Mouse (Mus musculus) neural tube, embryonic 11.5 days (tissue): ENCODE data around the gene Sfxn3. TPM values are rescaled to one million over a fixed set of nuclear protein-coding genes. Genes with fewer than 3 reads are reported as not detected.

Experiments
- ATAC-seq: fragments of 200-750 bp; cut with Nextera tagmentation; 2 replicates; pipeline ENCODE4 v1.8.0; 2017; ENCODE audit warnings: moderate number of reproducible peaks, mild to moderate bottlenecking, moderate TSS enrichment, moderate library complexity; ENCODE audit not compliant: insufficient read depth, low FRiP score, low TSS enrichment
- DNase-seq: peaks from one replicate; pipeline ENCODE4 v3.0.0-alpha.2; 2015; ENCODE audit warnings: low spot score
- H3K27ac ChIP-seq: fragments of 300-500 bp; sonication (generic); 2 replicates; pipeline ENCODE4 v1.5.1; 2014; ENCODE audit warnings: low read depth, mild to moderate bottlenecking, low read length
- H3K27me3 ChIP-seq: fragments of 300-500 bp; sonication (generic); 2 replicates; pipeline ENCODE4 v1.6.1; 2014; ENCODE audit warnings: mild to moderate bottlenecking, low read length, mixed read lengths; ENCODE audit not compliant: control insufficient read depth, insufficient read depth
- H3K36me3 ChIP-seq: fragments of 300-500 bp; sonication (generic); 2 replicates; pipeline ENCODE4 v1.6.1; 2014; ENCODE audit warnings: mild to moderate bottlenecking, low read length, moderate library complexity, mixed read lengths; ENCODE audit not compliant: control insufficient read depth, insufficient read depth
- H3K4me1 ChIP-seq: fragments of 300-500 bp; sonication (generic); 2 replicates; pipeline ENCODE4 v1.6.1; 2014; ENCODE audit warnings: low read length, mixed read lengths; ENCODE audit not compliant: control insufficient read depth, insufficient read depth
- H3K4me2 ChIP-seq: fragments of 300-500 bp; sonication (generic); 2 replicates; pipeline ENCODE4 v1.6.1; 2014; ENCODE audit warnings: low read depth, mild to moderate bottlenecking, moderate library complexity
- H3K4me3 ChIP-seq: fragments of 300-500 bp; sonication (generic); 2 replicates; pipeline ENCODE4 v1.5.1; 2014; ENCODE audit warnings: low read depth, low read length
- H3K9ac ChIP-seq: fragments of 300-500 bp; sonication (generic); 2 replicates; pipeline ENCODE4 v1.6.1; 2014; ENCODE audit warnings: mild to moderate bottlenecking, low read length
- H3K9me3 ChIP-seq: fragments of 300-500 bp; sonication (generic); 2 replicates; pipeline ENCODE4 v1.6.1; 2016; ENCODE audit warnings: low read length; ENCODE audit not compliant: control insufficient read depth
- WGBS: fragments of 180-500 bp; shearing (Covaris S2); extraction: QIAGEN DNeasy Blood & Tissue Kit; methylation state at CpG from one replicate; pipeline ENCODE4 v1.1.7; 2014; 5-methylcytosine and 5-hydroxymethylcytosine counted together
- polyA plus RNA-seq: library from polyadenylated mRNA; unstranded; fragments of >200 nt; fragmentation: Nextera tagmentation; extraction: Ambion mirVana; gene quantifications from 2 replicates; pipeline ENCODE4 v1.2.1, GENCODE M21; 2014

Sfxn3 gene
- 23.3 and 24.0 TPM in 2 replicates for polyA plus RNA-seq

DNA sequence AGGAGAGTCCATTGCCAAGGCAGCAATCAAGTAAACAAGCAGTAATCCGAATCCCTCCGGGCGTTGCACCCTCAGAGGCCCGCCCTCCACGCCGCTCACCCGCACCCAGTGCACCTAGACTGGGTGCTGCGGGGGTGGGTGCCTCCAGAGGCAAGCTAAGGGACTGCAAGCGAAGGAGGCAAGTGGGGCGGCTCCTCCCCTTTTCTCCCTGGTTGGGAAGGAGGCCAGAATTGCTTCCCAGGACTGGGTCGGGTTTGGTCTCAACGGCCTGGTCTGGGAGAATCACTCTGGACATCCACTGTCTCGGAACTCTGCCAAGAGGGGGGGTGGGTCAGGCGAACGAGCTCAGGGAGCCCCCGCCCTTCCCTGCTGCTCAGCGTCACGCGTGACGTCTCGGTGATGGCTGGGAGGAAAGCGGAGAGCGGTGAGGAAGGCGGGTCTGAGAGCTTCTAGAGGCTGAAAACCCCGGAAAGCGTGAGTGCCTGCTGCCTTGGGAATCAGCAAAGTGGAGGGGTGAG is at the start of gene Sfxn3:
Sfxn3 (plus strand) TSS at position 87 of the 518 bp plus-strand sequence.
- WGBS, result under 1% methylated on average over 25 of the region's 26 CpGs
- DNase-seq, result peak; percentile 81
- peak within 1 kb of the TSS; percentile 56 for H3K9ac ChIP-seq
- no peaks in the 10 kb centered on the region for H3K36me3 ChIP-seq
- H3K4me3 ChIP-seq, result peak within 1 kb of the TSS; percentile 41
- peak within 1 kb of the TSS; percentile 73 for H3K4me2 ChIP-seq
- peaks cover 5% of the 10 kb centered on the region for H3K4me1 ChIP-seq
- H3K27ac ChIP-seq, result peak within 1 kb of the TSS; percentile 42; the same call in 1 of the 2 replicates
- peaks cover 20% of the 10 kb centered on the region for H3K27me3 ChIP-seq
- peak; percentile 81 for ATAC-seq
- H3K9me3 ChIP-seq, result no peaks in the 10 kb centered on the region

DNA sequence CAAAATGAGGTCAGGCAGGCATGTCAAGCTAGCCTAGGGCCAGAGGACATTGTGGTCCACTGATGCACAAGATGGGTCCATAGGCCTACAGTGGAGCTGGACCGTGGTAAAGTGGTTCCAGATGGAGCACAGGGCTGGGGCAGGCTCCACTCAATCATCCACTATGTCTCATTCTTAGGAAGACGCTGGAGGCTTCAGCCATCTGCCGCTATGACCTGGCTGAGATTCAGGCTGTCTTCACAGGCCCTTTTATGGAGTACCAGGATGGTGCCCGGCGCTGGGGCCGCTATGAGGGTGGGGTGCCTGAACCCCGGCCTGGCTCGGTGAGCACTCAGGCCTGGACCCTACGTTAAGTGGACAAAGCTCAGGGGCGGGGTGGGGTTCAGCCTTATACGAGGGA is 49.5 kb upstream of the Sfxn3 start:
- Histone ChIP-seq H3K27me3 (no peaks in the 10 kb centered on the region), H3K4me3 (no peak overlapping the region), H3K36me3 (0 out of 2 replicates have a peak, but pooled peaks cover 2% of the 10 kb centered on the region), H3K4me1 (no peaks in the 10 kb centered on the region), H3K27ac (no peak overlapping the region), H3K4me2 (no peak overlapping the region), H3K9ac (no peak overlapping the region), H3K9me3 (no peaks in the 10 kb centered on the region)
- DNase-seq (no peak), ATAC-seq (no peak)
- WGBS, result 76% methylated on average over 11 of the region's 11 CpGs

DNA sequence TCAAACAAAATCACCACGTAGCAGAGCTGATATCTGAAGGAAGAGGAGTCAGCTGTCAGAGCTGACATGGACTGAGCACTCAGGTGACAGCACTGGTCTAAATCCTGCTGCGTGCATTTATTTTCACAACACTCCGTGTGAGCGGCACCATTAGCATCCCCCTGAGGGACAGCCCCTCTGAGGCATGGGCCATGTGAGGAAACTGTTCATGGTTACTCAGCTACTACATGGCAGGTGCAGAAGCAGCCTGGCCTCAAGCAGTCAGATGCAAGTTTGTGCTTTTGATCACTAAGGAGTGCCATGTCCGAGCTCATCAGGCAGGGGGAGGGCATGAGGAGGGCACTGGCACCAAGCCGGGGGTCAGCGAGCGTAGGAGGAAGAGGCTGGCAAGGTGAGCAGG is 47.7 kb upstream of the Sfxn3 start:
- Histone ChIP-seq H3K36me3 (0 out of 2 replicates have a peak, but pooled peaks cover 2% of the 10 kb centered on the region), H3K4me3 (no peak overlapping the region), H3K27ac (no peak overlapping the region), H3K9ac (no peak overlapping the region), H3K9me3 (no peaks in the 10 kb centered on the region), H3K4me1 (no peaks in the 10 kb centered on the region), H3K27me3 (no peaks in the 10 kb centered on the region), H3K4me2 (no peak overlapping the region)
- 87% methylated on average over 8 of the region's 8 CpGs for WGBS
- DNase-seq (no peak), ATAC-seq (no peak)

DNA sequence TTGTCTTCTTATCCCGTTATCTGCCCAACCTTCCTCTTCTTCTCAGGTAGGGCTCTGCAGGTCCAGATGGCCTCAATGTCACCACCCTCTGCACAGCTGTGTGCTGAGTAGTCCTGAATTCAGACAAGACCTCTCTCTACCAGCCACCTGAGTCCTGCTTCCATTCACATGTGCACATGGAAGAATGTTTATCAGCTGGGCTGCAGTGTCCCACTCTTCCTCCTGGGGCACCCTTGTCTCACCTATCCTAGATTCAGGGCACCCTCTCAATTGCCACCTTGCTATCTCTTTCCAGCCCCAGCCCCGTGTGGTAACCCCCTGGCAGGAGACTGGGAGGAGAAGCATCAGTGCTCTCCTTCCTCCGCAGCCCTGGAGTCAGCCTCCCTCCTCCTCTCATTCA is 45.0 kb upstream of the Sfxn3 start:
- Histone ChIP-seq H3K4me3 (no peak overlapping the region), H3K9me3 (no peaks in the 10 kb centered on the region), H3K4me2 (no peak overlapping the region), H3K4me1 (peaks cover 3% of the 10 kb centered on the region; the same call in 1 of the 2 replicates), H3K27ac (no peak overlapping the region), H3K27me3 (no peaks in the 10 kb centered on the region), H3K9ac (no peak overlapping the region), H3K36me3 (0 out of 2 replicates have a peak, but pooled peaks cover 2% of the 10 kb centered on the region)
- 74% methylated on average over 3 of the region's 3 CpGs for WGBS
- ATAC-seq (no peak), DNase-seq (no peak)

DNA sequence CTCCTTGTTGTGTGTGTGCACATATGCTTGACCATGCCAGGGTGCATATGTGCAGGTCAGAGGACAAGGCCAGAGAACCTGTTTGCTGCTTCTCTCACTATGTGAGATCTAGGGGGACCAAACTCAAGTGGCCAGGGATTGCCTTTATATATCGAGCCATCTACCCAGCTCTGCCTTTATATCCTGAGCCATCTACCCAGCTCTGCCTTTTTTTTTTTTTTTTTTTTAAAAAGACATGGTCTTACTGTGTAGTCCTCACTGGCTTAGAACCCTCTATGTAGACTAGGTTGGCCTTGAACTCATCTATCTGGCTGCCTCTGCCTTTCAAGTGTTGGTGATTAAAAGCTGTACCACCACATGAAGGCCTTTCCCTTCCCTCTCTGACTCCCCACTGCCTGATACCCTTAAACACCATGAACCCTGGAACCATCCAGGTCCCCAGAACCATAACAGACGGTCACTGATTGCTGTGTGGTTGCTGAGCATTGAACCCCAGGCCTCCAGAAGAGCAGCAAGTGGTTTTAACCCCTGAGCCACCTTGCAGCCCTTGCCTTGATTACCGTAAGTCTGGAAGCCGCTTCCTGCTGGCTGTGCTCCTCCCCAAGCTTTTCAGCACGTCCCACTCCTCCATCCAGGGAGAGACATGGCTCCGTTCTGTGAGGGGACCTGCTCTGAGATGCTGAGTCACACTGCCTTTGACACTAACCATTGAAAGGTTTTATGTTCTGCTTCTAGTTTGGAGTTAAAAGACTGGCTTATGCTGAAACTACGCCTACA is 43.4 kb upstream of the Sfxn3 start:
- Histone ChIP-seq H3K4me3 (no peak overlapping the region), H3K27me3 (no peaks in the 10 kb centered on the region), H3K4me1 (peaks cover 3% of the 10 kb centered on the region; the same call in 1 of the 2 replicates), H3K27ac (no peak overlapping the region), H3K4me2 (no peak overlapping the region), H3K9ac (no peak overlapping the region), H3K9me3 (no peaks in the 10 kb centered on the region), H3K36me3 (0 out of 2 replicates have a peak, but pooled peaks cover 2% of the 10 kb centered on the region)
- no peak for DNase-seq
- no peak for ATAC-seq
- WGBS, result 86% methylated on average over 7 of the region's 7 CpGs

DNA sequence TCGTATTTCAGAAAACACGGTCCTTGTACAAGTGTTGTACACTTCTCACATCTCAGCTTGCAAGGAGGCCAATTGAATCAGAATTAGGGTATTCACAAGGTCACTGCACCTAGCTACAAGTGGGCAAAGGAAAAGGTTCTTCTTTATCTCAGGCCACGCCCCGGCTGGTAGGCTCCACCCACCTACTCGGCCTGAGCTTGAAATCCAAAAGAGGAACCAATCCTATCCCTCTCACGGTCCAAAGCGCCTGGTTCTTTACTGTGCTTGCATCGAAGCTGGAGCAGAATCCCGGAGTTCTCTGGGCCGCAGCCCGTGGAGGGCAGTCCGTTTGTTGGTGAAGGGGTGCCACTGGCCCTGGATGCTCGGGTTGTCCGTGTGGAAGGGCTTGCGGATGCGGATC is 41.9 kb upstream of the Sfxn3 start, which contains the start of gene Twnk:
Twnk (plus strand) TSS at position 220 of the 400 bp plus-strand sequence.
- no peaks in the 10 kb centered on the region for H3K9me3 ChIP-seq
- H3K27ac ChIP-seq, result peak within 1 kb of the TSS; percentile 49; the same call in 1 of the 2 replicates
- peaks cover 3% of the 10 kb centered on the region; the same call in 1 of the 2 replicates for H3K4me1 ChIP-seq
- ATAC-seq (no peak), DNase-seq (peak; percentile 47)
- peak within 1 kb of the TSS; percentile 95 for H3K4me2 ChIP-seq
- peak within 1 kb of the TSS; percentile 98 for H3K4me3 ChIP-seq
- H3K36me3 ChIP-seq, result 0 out of 2 replicates have a peak, but pooled peaks cover 2% of the 10 kb centered on the region
- H3K27me3 ChIP-seq, result no peaks in the 10 kb centered on the region
- H3K9ac ChIP-seq, result peak within 1 kb of the TSS; percentile 85
- 13% methylated on average over 16 of the region's 16 CpGs for WGBS

DNA sequence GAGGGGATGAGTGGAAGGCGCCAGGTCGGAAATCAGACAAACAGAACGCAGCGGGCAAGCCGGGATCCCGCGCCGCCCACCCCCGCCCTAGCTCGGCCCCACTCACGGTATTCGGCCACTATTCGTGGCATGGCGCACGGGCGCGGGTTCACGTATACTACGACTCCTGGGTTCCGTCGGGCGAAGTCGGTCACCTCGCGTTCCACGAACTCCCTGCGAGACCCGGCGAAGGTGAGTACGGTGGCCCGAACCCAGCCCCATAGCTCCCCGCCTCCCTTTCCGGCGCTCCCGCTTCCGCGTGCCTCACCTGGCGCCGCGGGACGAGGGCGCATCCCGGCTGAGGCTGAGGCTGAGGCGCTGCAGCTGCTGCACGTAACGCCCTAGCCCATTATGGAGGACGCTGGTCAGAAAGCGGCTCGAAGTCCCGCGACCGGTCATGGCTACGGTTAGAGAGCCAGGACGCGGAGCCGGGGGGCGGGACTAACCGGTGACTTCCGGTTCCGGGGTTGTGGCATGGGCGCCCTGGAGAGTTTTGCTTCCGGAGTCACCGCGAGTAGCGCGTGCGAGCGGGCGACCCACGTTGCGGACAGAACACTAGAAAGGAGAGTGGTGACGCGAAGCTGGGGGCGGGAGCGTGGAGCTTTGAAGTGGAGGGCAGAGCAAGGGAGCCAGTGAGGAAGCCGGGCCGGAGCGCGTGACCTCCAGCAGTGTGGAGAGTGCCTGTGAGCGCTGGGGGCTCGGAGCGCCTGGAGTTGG is 41.2 kb upstream of the Sfxn3 start, which contains the start of gene Mrpl43:
Mrpl43 (minus strand) TSS at position 486 of the 756 bp plus-strand sequence.
- peak within 1 kb of the TSS; percentile 49; the same call in 1 of the 2 replicates for H3K27ac ChIP-seq
- under 1% methylated on average over 81 of the region's 82 CpGs for WGBS
- DNase-seq, result peak; percentile 93
- no peaks in the 10 kb centered on the region for H3K9me3 ChIP-seq
- H3K4me2 ChIP-seq, result peak within 1 kb of the TSS; percentile 95
- no peaks in the 10 kb centered on the region for H3K27me3 ChIP-seq
- peak; percentile 89 for ATAC-seq
- H3K4me3 ChIP-seq, result peak within 1 kb of the TSS; percentile 98
- H3K4me1 ChIP-seq, result peaks cover 3% of the 10 kb centered on the region; the same call in 1 of the 2 replicates
- H3K9ac ChIP-seq, result peak within 1 kb of the TSS; percentile 85
- peaks cover 2% of the 10 kb centered on the region; the same call in 1 of the 2 replicates for H3K36me3 ChIP-seq

DNA sequence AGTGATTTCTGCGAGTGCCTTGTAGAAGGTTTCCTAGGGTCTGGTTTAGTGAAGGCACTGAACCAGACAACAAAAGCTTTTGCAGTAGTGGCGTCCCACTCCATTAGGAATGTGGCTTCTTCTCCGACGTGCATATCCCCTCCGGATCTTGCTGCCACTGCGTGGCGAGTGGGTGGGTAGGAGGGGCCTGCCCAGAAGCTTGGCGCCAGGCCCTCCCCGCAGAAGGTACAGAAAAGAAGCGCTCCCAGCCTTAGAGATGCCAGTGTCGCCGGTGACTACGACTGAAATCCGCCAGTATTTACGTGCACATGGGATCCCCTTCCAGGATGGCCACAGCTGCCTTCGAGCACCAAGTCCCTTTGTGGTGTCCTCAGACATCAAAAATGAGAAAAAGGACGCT is 40.3 kb upstream of the Sfxn3 start:
- WGBS, result 45% methylated on average over 17 of the region's 17 CpGs
- Histone ChIP-seq H3K27ac (no peak overlapping the region), H3K9ac (peak overlapping the region; percentile 85), H3K36me3 (peaks cover 2% of the 10 kb centered on the region; the same call in 1 of the 2 replicates), H3K27me3 (no peaks in the 10 kb centered on the region), H3K4me3 (peak overlapping the region; percentile 98), H3K9me3 (no peaks in the 10 kb centered on the region), H3K4me2 (peak overlapping the region; percentile 95), H3K4me1 (peaks cover 3% of the 10 kb centered on the region; the same call in 1 of the 2 replicates)
- no peak for DNase-seq
- no peak for ATAC-seq
